Mouse (Mus musculus) stomach, postnatal 0 days (tissue): Measurements from ENCODE around the gene Slc4a7. TPM values are rescaled to one million over a fixed set of nuclear protein-coding genes. Genes with fewer than 3 reads are reported as not detected.
A peak's percentile ranks its signal among the peaks of the same experiment; 100 is the strongest.

Experiments
- ATAC-seq: fragments of 200-750 bp; cut with Nextera tagmentation; 2 replicates; pipeline ENCODE4 v1.8.0; 2017; ENCODE audit not compliant: low FRiP score, low TSS enrichment
- DNase-seq: peaks from one replicate; pipeline ENCODE4 v3.0.0-alpha.2; 2016; ENCODE audit warnings: low spot score
- H3K27ac ChIP-seq: fragments of 300-500 bp; sonication (generic); replicated peaks from 2 replicates; pipeline ENCODE4 v1.5.1; 2014; ENCODE audit warnings: mild to moderate bottlenecking, control low read depth
- H3K27me3 ChIP-seq: fragments of 300-500 bp; sonication (generic); 2 replicates; pipeline ENCODE4 v1.6.1; 2014; ENCODE audit warnings: low read length; ENCODE audit not compliant: control insufficient read depth, insufficient read depth
- H3K36me3 ChIP-seq: fragments of 300-500 bp; sonication (generic); 2 replicates; pipeline ENCODE4 v1.6.1; 2014; ENCODE audit warnings: low read length, mixed read lengths; ENCODE audit not compliant: control insufficient read depth, insufficient read depth
- H3K4me1 ChIP-seq: fragments of 300-500 bp; sonication (generic); replicated peaks from 2 replicates; pipeline ENCODE4 v1.6.1; 2014; ENCODE audit warnings: antibody characterized with exemption; ENCODE audit not compliant: control insufficient read depth, insufficient read depth
- H3K4me2 ChIP-seq: fragments of 300-500 bp; sonication (generic); replicated peaks from 2 replicates; pipeline ENCODE4 v1.6.1; 2014; ENCODE audit warnings: low read depth, mild to moderate bottlenecking, control low read depth, moderate library complexity
- H3K4me3 ChIP-seq: fragments of 300-500 bp; sonication (generic); 2 replicates; pipeline ENCODE4 v1.5.1; 2014; ENCODE audit warnings: low read depth, low read length, control low read depth
- H3K9ac ChIP-seq: fragments of 300-500 bp; sonication (generic); 2 replicates; pipeline ENCODE4 v1.6.1; 2014; ENCODE audit warnings: mild to moderate bottlenecking, low read length, control low read depth, mixed read lengths
- H3K9me3 ChIP-seq: fragments of 300-500 bp; sonication (generic); 2 replicates; pipeline ENCODE4 v1.6.1; 2016; ENCODE audit warnings: low read length; ENCODE audit not compliant: control insufficient read depth
- CTCF ChIP-seq: IDR thresholded peaks from 2 replicates; pipeline ENCODE4 v1.5.1; 2016; ENCODE audit warnings: antibody characterized with exemption, low read depth, mild to moderate bottlenecking, moderate library complexity
- EP300 ChIP-seq: optimal IDR thresholded peaks from 2 replicates; pipeline ENCODE3; 2016; ENCODE audit warnings: antibody characterized with exemption
- WGBS: fragments of 180-500 bp; shearing (Covaris S2); extraction: QIAGEN DNeasy Blood & Tissue Kit; methylation state at CpG from one replicate; pipeline ENCODE4 v1.1.7; 2014; 5-methylcytosine and 5-hydroxymethylcytosine counted together
- polyA plus RNA-seq: library from polyadenylated mRNA; unstranded; fragments of >200 nt; fragmentation: Nextera tagmentation; extraction: Ambion mirVana; gene quantifications from 2 replicates; pipeline ENCODE4 v1.2.1, GENCODE M21; 2015

Gene Slc4a7
- 7.3 and 7.7 TPM in 2 replicates for polyA plus RNA-seq

DNA sequence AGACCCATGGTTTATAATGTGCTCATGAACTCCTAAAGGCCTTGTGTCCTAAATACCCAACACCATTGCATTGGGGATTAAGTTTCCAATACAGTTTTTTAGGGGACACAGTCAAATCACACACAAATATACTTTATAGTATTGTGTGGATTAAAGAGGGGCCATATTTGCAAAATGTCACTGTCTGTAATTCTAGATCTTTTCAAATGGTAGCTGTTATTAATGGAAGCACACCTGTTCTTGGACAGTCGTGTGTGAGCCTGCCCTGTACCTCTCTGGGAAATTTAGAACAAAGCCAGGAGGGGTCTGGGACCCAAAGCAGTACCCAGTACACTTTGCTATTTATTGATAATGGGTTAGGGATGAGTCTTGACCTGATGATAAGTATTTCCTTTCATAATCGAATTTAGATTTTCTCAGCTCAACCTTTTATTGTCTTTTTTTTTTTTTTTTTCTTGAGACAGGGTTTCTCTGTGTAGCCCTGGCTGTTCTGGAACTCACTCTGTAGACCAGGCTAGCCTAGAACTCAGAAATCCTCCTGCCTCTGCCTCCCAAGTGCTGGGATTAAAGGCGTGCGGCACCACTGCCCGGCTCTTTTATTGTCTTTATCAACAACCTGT, at the start of gene Slc4a7:
TSS of gene Slc4a7 (plus strand) at position 570 of the 620 bp plus-strand sequence.
- Histone ChIP-seq H3K4me1 (no peaks in the 10 kb centered on the region; the same call in 1 of the 2 replicates), H3K4me3 (peak within 1 kb of the TSS; percentile 84), H3K27me3 (no peaks in the 10 kb centered on the region), H3K36me3 (no peaks in the 10 kb centered on the region), H3K9me3 (no peaks in the 10 kb centered on the region), H3K27ac (peak within 1 kb of the TSS; percentile 96), H3K9ac (peak within 1 kb of the TSS; percentile 87), H3K4me2 (peak within 1 kb of the TSS; percentile 77)
- TF ChIP-seq CTCF (no peak), EP300 (no peak)
- no peak for ATAC-seq
- 79% methylated on average over 5 of the region's 5 CpGs for WGBS
- no peak for DNase-seq

DNA sequence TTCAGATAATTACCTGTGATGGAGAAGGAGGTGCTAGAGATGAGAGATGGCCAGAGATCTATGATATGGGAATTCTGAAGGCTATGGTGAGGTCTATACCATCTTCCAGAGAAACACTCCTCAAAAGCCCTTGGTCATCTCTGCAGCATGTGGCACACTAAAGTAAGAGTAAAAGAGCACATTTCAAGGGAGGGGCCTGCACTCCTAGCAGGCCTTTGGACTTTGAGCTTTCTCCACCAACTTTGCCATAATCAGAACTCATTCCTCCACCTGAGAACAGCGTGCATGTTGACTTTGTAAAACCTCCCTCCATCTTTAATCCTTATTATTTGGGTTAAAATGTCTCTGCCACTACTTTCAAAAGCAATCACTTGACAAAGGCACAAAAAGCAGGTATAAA, 31.5 kb upstream of the Slc4a7 start:
- WGBS, result 48% methylated on average over 1 of the region's 1 CpGs
- Histone ChIP-seq H3K27me3 (no peaks in the 10 kb centered on the region), H3K4me3 (no peak overlapping the region), H3K4me2 (no peak overlapping the region), H3K27ac (no peak overlapping the region), H3K4me1 (no peaks in the 10 kb centered on the region), H3K36me3 (no peaks in the 10 kb centered on the region), H3K9ac (no peak overlapping the region), H3K9me3 (no peaks in the 10 kb centered on the region)
- DNase-seq, result no peak
- no peak for TF ChIP-seq EP300
- no peak for TF ChIP-seq CTCF
- peak; percentile 38; the same call in 1 of the 2 replicates for ATAC-seq

DNA sequence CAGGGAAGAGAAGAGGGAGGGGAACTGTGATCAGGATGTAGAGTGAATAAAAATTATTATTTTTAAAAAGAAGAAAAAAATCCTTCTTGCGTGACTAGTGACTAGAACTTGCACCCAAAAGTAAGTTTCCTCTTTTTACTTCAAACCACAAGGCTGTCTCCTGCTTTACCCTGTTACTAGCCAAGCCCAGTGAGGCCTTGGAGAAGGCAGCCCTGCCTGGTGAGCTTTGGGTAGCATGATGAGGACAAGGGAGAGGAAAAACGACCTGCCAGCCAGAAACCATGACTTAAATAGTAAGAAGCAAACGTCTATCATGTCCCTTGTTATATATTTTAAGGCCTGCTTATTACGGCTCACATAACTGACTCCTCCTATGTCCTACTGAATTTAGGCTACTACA, 20.5 kb upstream of the Slc4a7 start:
- Histone ChIP-seq H3K4me3 (no peak overlapping the region), H3K4me1 (no peaks in the 10 kb centered on the region), H3K27me3 (no peaks in the 10 kb centered on the region), H3K36me3 (no peaks in the 10 kb centered on the region), H3K4me2 (no peak overlapping the region), H3K27ac (no peak overlapping the region), H3K9me3 (no peaks in the 10 kb centered on the region), H3K9ac (no peak overlapping the region)
- ATAC-seq, result no peak
- WGBS, result 64% methylated on average over 4 of the region's 4 CpGs
- TF ChIP-seq CTCF, result no peak
- TF ChIP-seq EP300, result no peak
- DNase-seq, result no peak

GRCm38 (mm10) chr14:14684771-14685170, 17.3 kb upstream of the Slc4a7 start:
- TF ChIP-seq CTCF (no peak), EP300 (no peak)
- 67% methylated on average over 4 of the region's 4 CpGs for WGBS
- DNase-seq, result no peak
- Histone ChIP-seq H3K27me3 (no peaks in the 10 kb centered on the region), H3K27ac (no peak overlapping the region), H3K36me3 (no peaks in the 10 kb centered on the region), H3K4me3 (no peak overlapping the region), H3K4me2 (no peak overlapping the region), H3K4me1 (no peaks in the 10 kb centered on the region), H3K9ac (no peak overlapping the region), H3K9me3 (no peaks in the 10 kb centered on the region)
- ATAC-seq, result no peak

DNA sequence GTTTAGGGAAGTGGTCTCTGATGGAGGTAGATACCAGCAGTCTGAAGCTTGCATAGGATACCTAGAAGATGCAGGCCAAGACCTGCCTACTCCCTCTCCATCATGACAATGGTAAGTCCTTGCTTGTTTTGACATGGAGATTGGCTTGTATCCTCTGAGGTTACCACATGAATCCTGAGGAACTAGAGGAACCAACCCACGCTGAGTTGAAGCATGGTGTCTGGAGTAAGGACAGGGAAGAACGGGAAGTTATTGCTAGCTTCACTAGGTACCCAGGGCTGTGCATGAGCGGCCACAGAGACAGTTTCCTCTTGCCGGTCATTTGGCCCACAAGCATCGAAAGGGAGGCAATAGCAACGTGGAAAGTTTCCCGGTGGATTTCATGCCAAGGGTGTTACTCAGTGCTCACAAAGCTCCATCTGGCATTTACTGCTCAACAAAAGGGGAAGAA, 16.0 kb upstream of the Slc4a7 start:
- no peak for TF ChIP-seq EP300
- no peak for TF ChIP-seq CTCF
- no peak for ATAC-seq

GRCm38 (mm10) chr14:14687258-14687890, 14.7 kb upstream of the Slc4a7 start:
- TF ChIP-seq EP300, result no peak
- no peak for TF ChIP-seq CTCF
- DNase-seq (no peak), ATAC-seq (peak; percentile 89)
- Histone ChIP-seq H3K36me3 (no peaks in the 10 kb centered on the region), H3K4me3 (no peak overlapping the region), H3K4me1 (no peaks in the 10 kb centered on the region), H3K27ac (no peak overlapping the region), H3K4me2 (no peak overlapping the region), H3K9me3 (no peaks in the 10 kb centered on the region), H3K9ac (no peak overlapping the region), H3K27me3 (no peaks in the 10 kb centered on the region)
- 59% methylated on average over 7 of the region's 7 CpGs for WGBS

More for the DNA sequence above, 16.0 kb upstream of the Slc4a7 start:
- H3K27ac ChIP-seq, result no peak overlapping the region
- no peak overlapping the region for H3K9ac ChIP-seq
- no peak for DNase-seq
- no peaks in the 10 kb centered on the region for H3K9me3 ChIP-seq
- H3K36me3 ChIP-seq, result no peaks in the 10 kb centered on the region
- no peaks in the 10 kb centered on the region for H3K4me1 ChIP-seq
- no peaks in the 10 kb centered on the region for H3K27me3 ChIP-seq
- no peak overlapping the region for H3K4me2 ChIP-seq
- 55% methylated on average over 7 of the region's 7 CpGs for WGBS
- no peak overlapping the region for H3K4me3 ChIP-seq
